Mouse (Mus musculus) midbrain, postnatal 0 days (tissue): Measurements from ENCODE around the gene Wee2. TPM values are rescaled to one million over a fixed set of nuclear protein-coding genes. Genes with fewer than 3 reads are reported as not detected.

ENCODE experiments used
- ATAC-seq: fragments of 200-750 bp; cut with Nextera tagmentation; 2 replicates; pipeline ENCODE4 v1.8.0; 2017; ENCODE audit warnings: moderate number of reproducible peaks, mild to moderate bottlenecking, moderate TSS enrichment, moderate library complexity; ENCODE audit not compliant: low FRiP score
- DNase-seq: peaks from one replicate; pipeline ENCODE4 v3.0.0-alpha.2; 2015; ENCODE audit warnings: low spot score
- H3K27ac ChIP-seq: fragments of 300-500 bp; sonication (generic); 2 replicates; pipeline ENCODE4 v1.5.1; 2014; ENCODE audit warnings: low read depth, mild to moderate bottlenecking, low read length, mixed read lengths
- H3K27me3 ChIP-seq: fragments of 300-500 bp; sonication (generic); 2 replicates; pipeline ENCODE4 v1.6.1; 2014; ENCODE audit warnings: low read length, control low read depth, mixed read lengths; ENCODE audit not compliant: insufficient read depth
- H3K36me3 ChIP-seq: fragments of 300-500 bp; sonication (generic); 2 replicates; pipeline ENCODE4 v1.6.1; 2014; ENCODE audit warnings: low read length, control low read depth, mixed read lengths; ENCODE audit not compliant: insufficient read depth
- H3K4me1 ChIP-seq: fragments of 300-500 bp; sonication (generic); 2 replicates; pipeline ENCODE4 v1.6.1; 2014; ENCODE audit warnings: mild to moderate bottlenecking, control low read depth, antibody characterized with exemption, low read length, mixed read lengths; ENCODE audit not compliant: insufficient read depth
- H3K4me2 ChIP-seq: fragments of 300-500 bp; sonication (generic); 2 replicates; pipeline ENCODE4 v1.6.1; 2014; ENCODE audit warnings: low read depth, mild to moderate bottlenecking, low read length, mixed read lengths; ENCODE audit not compliant: poor library complexity, severe bottlenecking
- H3K4me3 ChIP-seq: fragments of 300-500 bp; sonication (generic); 2 replicates; pipeline ENCODE4 v1.5.1; 2014; ENCODE audit warnings: low read depth, mild to moderate bottlenecking, low read length, moderate library complexity
- H3K9ac ChIP-seq: fragments of 300-500 bp; sonication (generic); replicated peaks from 2 replicates; pipeline ENCODE4 v1.6.1; 2014; ENCODE audit warnings: mild to moderate bottlenecking, low read length, moderate library complexity, mixed read lengths; ENCODE audit not compliant: poor library complexity, severe bottlenecking
- H3K9me3 ChIP-seq: fragments of 300-500 bp; sonication (generic); 2 replicates; pipeline ENCODE4 v1.6.1; 2016; ENCODE audit warnings: low read length, control low read depth
- CTCF ChIP-seq: IDR thresholded peaks from 2 replicates; pipeline ENCODE4 v1.5.1; 2016; ENCODE audit warnings: antibody characterized with exemption, mild to moderate bottlenecking
- WGBS: fragments of 180-500 bp; shearing (Covaris S2); extraction: QIAGEN DNeasy Blood & Tissue Kit; methylation state at CpG from one replicate; pipeline ENCODE4 v1.1.7; 2014; 5-methylcytosine and 5-hydroxymethylcytosine counted together
- polyA plus RNA-seq: library from polyadenylated mRNA; unstranded; fragments of >200 nt; fragmentation: Nextera tagmentation; extraction: Ambion mirVana; gene quantifications from 2 replicates; pipeline ENCODE4 v1.2.1, GENCODE M21; 2015
- total RNA-seq: library from RNA; depleted of rRNA; stranded (reverse); fragments of >200 nt; gene quantifications from 2 replicates; pipeline ENCODE4 v1.2.3, GENCODE M21; 2014; rRNA removed

Wee2 gene
- total RNA-seq (0.16 and 0.38 TPM in 2 replicates), polyA plus RNA-seq (0.14 TPM in 1 of 2 replicates, not detected in the other)

- ATAC-seq (no peak), DNase-seq (no peak)
- Histone ChIP-seq H3K4me2 (0 out of 2 replicates have a peak within 1 kb of the TSS, but pooled peaks have one; percentile 2), H3K27ac (no peak within 1 kb of the TSS), H3K9ac (no peak within 1 kb of the TSS), H3K27me3 (peaks cover 4% of the 10 kb centered on the region; the same call in 1 of the 2 replicates), H3K9me3 (no peaks in the 10 kb centered on the region), H3K36me3 (no peaks in the 10 kb centered on the region), H3K4me3 (no peak within 1 kb of the TSS), H3K4me1 (0 out of 2 replicates have a peak, but pooled peaks cover 2% of the 10 kb centered on the region)
- no peak for TF ChIP-seq CTCF
- 72% methylated on average over 5 of the region's 5 CpGs for WGBS
Measured at GRCm38 (mm10) chr6:40438936-40439335, at the start of gene Wee2. Gene Wee2 (plus strand): TSS chr6:40439088.

DNA sequence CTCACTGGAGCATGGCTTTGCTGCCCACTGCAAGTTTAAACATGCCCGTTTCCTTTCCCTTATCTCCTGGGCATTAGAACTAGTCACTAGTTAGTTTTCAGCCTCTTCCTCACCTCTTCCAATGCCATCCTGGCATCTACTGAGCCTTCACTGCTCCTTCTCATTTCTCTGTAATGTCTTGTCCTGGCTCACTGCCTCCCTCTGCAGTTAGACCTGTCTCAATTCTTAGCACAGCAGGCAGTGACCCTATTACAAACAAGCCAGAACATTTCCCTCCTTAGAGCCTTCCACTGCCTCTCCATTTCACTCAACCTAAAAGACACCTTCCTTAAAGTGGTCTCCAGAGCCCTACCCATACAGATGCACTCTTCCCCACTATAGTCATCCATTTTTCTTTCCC is 47.9 kb upstream of the Wee2 start:
- H3K9ac ChIP-seq = no peak overlapping the region
- H3K36me3 ChIP-seq = peaks cover 16% of the 10 kb centered on the region; the same call in 1 of the 2 replicates
- no peak overlapping the region for H3K4me2 ChIP-seq
- ATAC-seq (no peak), DNase-seq (peak; percentile 23)
- H3K27ac ChIP-seq = no peak overlapping the region
- WGBS = 79% methylated on average over 1 of the region's 1 CpGs
- H3K27me3 ChIP-seq = no peaks in the 10 kb centered on the region
- H3K4me1 ChIP-seq = no peaks in the 10 kb centered on the region
- H3K4me3 ChIP-seq = no peak overlapping the region
- no peaks in the 10 kb centered on the region for H3K9me3 ChIP-seq
- TF ChIP-seq CTCF = peak; percentile 67

- Histone ChIP-seq H3K27me3 (no peaks in the 10 kb centered on the region), H3K4me2 (no peak overlapping the region), H3K36me3 (0 out of 2 replicates have a peak, but pooled peaks cover 10% of the 10 kb centered on the region), H3K27ac (no peak overlapping the region), H3K9ac (no peak overlapping the region), H3K4me1 (no peaks in the 10 kb centered on the region), H3K9me3 (no peaks in the 10 kb centered on the region), H3K4me3 (no peak overlapping the region)
- 6% methylated on average over 3 of the region's 3 CpGs for WGBS
- ATAC-seq = peak; percentile 98
- DNase-seq = peak; percentile 97
- peak; percentile 98 for TF ChIP-seq CTCF
Measured at GRCm38 (mm10) chr6:40393213-40393612, 45.7 kb upstream of the Wee2 start.

DNA sequence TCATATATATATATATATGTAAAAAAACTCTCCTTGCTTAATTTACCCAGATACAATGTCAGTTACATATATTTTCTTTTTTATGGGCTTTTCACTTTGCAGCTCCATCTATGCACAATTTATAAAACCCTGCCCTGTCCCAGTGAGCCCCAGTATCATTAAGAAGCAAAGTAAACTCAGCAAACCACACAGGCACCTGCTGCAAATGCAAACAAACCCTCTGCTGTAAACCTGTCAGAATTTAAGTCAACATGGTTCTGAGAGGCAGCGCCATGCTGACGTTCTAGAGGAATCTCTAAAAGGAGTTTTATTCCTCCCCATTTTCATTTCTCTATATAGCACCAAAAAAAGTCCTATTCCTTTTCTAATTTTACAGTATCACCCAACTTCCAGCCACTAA is 36.9 kb upstream of the Wee2 start:
- Histone ChIP-seq H3K27ac (no peak overlapping the region), H3K27me3 (no peaks in the 10 kb centered on the region), H3K4me2 (no peak overlapping the region), H3K9me3 (no peaks in the 10 kb centered on the region), H3K9ac (no peak overlapping the region), H3K4me1 (no peaks in the 10 kb centered on the region), H3K36me3 (peaks cover 37% of the 10 kb centered on the region), H3K4me3 (no peak overlapping the region)
- TF ChIP-seq CTCF = no peak
- 89% methylated on average over 2 of the region's 2 CpGs for WGBS
- DNase-seq (no peak), ATAC-seq (no peak)

GRCm38 (mm10) chr6:40403640-40404285 is 35.1 kb upstream of the Wee2 start:
- ATAC-seq (no peak), DNase-seq (peak; percentile 15)
- Histone ChIP-seq H3K9ac (no peak overlapping the region), H3K27me3 (no peaks in the 10 kb centered on the region), H3K27ac (no peak overlapping the region), H3K36me3 (peaks cover 53% of the 10 kb centered on the region), H3K4me2 (no peak overlapping the region), H3K4me3 (no peak overlapping the region), H3K9me3 (no peaks in the 10 kb centered on the region), H3K4me1 (no peaks in the 10 kb centered on the region)
- no peak for TF ChIP-seq CTCF
- WGBS = 91% methylated on average over 4 of the region's 4 CpGs

DNA sequence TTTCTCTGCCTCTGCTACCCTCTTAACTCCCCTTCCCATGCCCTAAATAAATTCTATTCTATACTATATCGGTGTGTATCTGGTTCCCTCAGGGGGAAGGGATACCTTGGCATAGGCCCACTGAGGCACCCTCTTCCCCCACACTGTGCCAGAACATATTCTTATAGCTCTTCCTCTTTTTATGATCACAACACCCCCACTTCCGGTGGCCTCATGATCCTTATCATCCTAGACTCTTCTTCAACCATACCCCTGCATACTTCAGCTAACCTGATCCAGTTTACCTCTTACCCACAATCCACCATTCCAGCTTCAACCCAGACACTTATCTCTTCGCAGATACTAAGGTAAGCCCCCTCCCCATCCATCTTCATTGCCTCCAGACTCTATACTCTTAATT is 27.8 kb upstream of the Wee2 start:
- ATAC-seq (no peak), DNase-seq (no peak)
- Histone ChIP-seq H3K9ac (no peak overlapping the region), H3K4me2 (no peak overlapping the region), H3K4me1 (no peaks in the 10 kb centered on the region), H3K36me3 (peaks cover 33% of the 10 kb centered on the region), H3K4me3 (no peak overlapping the region), H3K27me3 (no peaks in the 10 kb centered on the region), H3K27ac (no peak overlapping the region), H3K9me3 (no peaks in the 10 kb centered on the region)
- WGBS = 98% methylated on average over 3 of the region's 3 CpGs
- no peak for TF ChIP-seq CTCF
